Mouse (Mus musculus): Measurements from ENCODE around the gene Nup214. TPM values are rescaled to one million over a fixed set of nuclear protein-coding genes. Genes with fewer than 3 reads are reported as not detected.

Gene Nup214
- polyA plus RNA-seq, 1 experiment from 2014 or later, result 55.1 TPM

GRCm38 (mm10) chr2:31963491-31963890 is 10.7 kb upstream of the Nup214 start:
- H3K36me3 ChIP-seq, result no peaks in the 10 kb centered on the region
- no peak overlapping the region for H3K4me2 ChIP-seq
- no peaks in the 10 kb centered on the region for H3K9me3 ChIP-seq (replicated peaks)
- no peak overlapping the region for H3K9ac ChIP-seq
- WGBS, result 81% methylated on average over 7 of the region's 7 CpGs
- H3K27ac ChIP-seq, result 0 out of 2 replicates have a peak overlapping the region, but pooled peaks have one; percentile 21
- H3K27me3 ChIP-seq, result no peaks in the 10 kb centered on the region
- H3K4me3 ChIP-seq, result no peak overlapping the region
- no peak for ATAC-seq (replicated peaks; ENCODE audit: insufficient number of reproducible peaks, insufficient read depth, low FRiP score, low read depth)
- H3K4me1 ChIP-seq (replicated peaks), result peaks cover 8% of the 10 kb centered on the region; the same call in 1 of the 2 replicates

- Histone ChIP-seq H3K4me1 (replicated peaks) (peaks cover 8% of the 10 kb centered on the region; the same call in 1 of the 2 replicates), H3K27me3 (no peaks in the 10 kb centered on the region), H3K4me2 (no peak overlapping the region), H3K9me3 (replicated peaks) (no peaks in the 10 kb centered on the region), H3K9ac (no peak overlapping the region), H3K4me3 (no peak overlapping the region), H3K27ac (no peak overlapping the region), H3K36me3 (no peaks in the 10 kb centered on the region)
- no peak for ATAC-seq (replicated peaks; ENCODE audit: insufficient number of reproducible peaks, insufficient read depth, low FRiP score, low read depth)
- WGBS, result 75% methylated on average over 3 of the region's 3 CpGs
These were observed 10.0 kb upstream of the Nup214 start for GRCm38 (mm10) chr2:31964191-31964590.

GRCm38 (mm10) chr2:31965110-31965509 is 9.1 kb upstream of the Nup214 start:
- H3K4me3 ChIP-seq, result no peak overlapping the region
- no peak overlapping the region for H3K9ac ChIP-seq
- H3K27ac ChIP-seq, result no peak overlapping the region
- no peaks in the 10 kb centered on the region for H3K9me3 ChIP-seq (replicated peaks)
- ATAC-seq (replicated peaks; ENCODE audit: insufficient number of reproducible peaks, insufficient read depth, low FRiP score, low read depth), result no peak
- peaks cover 8% of the 10 kb centered on the region; the same call in 1 of the 2 replicates for H3K4me1 ChIP-seq (replicated peaks)
- H3K4me2 ChIP-seq, result no peak overlapping the region
- no peaks in the 10 kb centered on the region for H3K27me3 ChIP-seq
- H3K36me3 ChIP-seq, result no peaks in the 10 kb centered on the region

- no peak overlapping the region for H3K4me2 ChIP-seq
- H3K27me3 ChIP-seq, result no peaks in the 10 kb centered on the region
- no peak overlapping the region for H3K9ac ChIP-seq
- H3K4me3 ChIP-seq, result no peak overlapping the region
- no peak overlapping the region for H3K27ac ChIP-seq
- 0 out of 2 replicates have a peak, but pooled peaks cover 6% of the 10 kb centered on the region for H3K36me3 ChIP-seq
- H3K4me1 ChIP-seq (replicated peaks), result peaks cover 8% of the 10 kb centered on the region; the same call in 1 of the 2 replicates
- 76% methylated on average over 8 of the region's 8 CpGs for WGBS
- ATAC-seq (replicated peaks; ENCODE audit: insufficient number of reproducible peaks, insufficient read depth, low FRiP score, low read depth), result no peak
- no peaks in the 10 kb centered on the region for H3K9me3 ChIP-seq (replicated peaks)
These were observed 7.4 kb upstream of the Nup214 start for GRCm38 (mm10) chr2:31966801-31967200.

GRCm38 (mm10) chr2:31972589-31972988 is 1.6 kb upstream of the Nup214 start:
- H3K9me3 ChIP-seq (replicated peaks), result no peaks in the 10 kb centered on the region
- 67% methylated on average over 4 of the region's 4 CpGs for WGBS

GRCm38 (mm10) chr2:31974809-31975371 is 654 bp downstream of the Nup214 start:
- 8% methylated on average over 13 of the region's 13 CpGs for WGBS
- peak overlapping the region; percentile 75 for H3K4me3 ChIP-seq
- H3K4me1 ChIP-seq (replicated peaks), result peaks cover 10% of the 10 kb centered on the region
- peak overlapping the region; percentile 82 for H3K4me2 ChIP-seq
- no peak for ATAC-seq (replicated peaks; ENCODE audit: insufficient number of reproducible peaks, insufficient read depth, low FRiP score, low read depth)
- H3K27me3 ChIP-seq, result no peaks in the 10 kb centered on the region
- peak overlapping the region; percentile 50 for H3K27ac ChIP-seq
- H3K36me3 ChIP-seq, result peaks cover 39% of the 10 kb centered on the region
- H3K9me3 ChIP-seq (replicated peaks), result no peaks in the 10 kb centered on the region
- H3K9ac ChIP-seq, result peak overlapping the region; percentile 89

More at GRCm38 (mm10) chr2:31972589-31972988, 1.6 kb upstream of the Nup214 start:
- Histone ChIP-seq H3K27me3 (no peaks in the 10 kb centered on the region), H3K27ac (no peak overlapping the region), H3K4me1 (replicated peaks) (peaks cover 10% of the 10 kb centered on the region), H3K4me2 (no peak overlapping the region), H3K36me3 (peaks cover 20% of the 10 kb centered on the region), H3K9ac (no peak overlapping the region), H3K4me3 (no peak overlapping the region)
- ATAC-seq (replicated peaks; ENCODE audit: insufficient number of reproducible peaks, insufficient read depth, low FRiP score, low read depth), result no peak

GRCm38 (mm10) chr2:31987774-31988173 is 13.5 kb downstream of the Nup214 start:
- ATAC-seq (replicated peaks; ENCODE audit: insufficient number of reproducible peaks, insufficient read depth, low FRiP score, low read depth), result no peak

GRCm38 (mm10) chr2:31990961-31991360 is 16.7 kb downstream of the Nup214 start:
- Histone ChIP-seq H3K4me3 (no peak overlapping the region), H3K9ac (no peak overlapping the region), H3K4me2 (no peak overlapping the region), H3K9me3 (replicated peaks) (no peaks in the 10 kb centered on the region), H3K27ac (no peak overlapping the region), H3K4me1 (replicated peaks) (no peaks in the 10 kb centered on the region), H3K27me3 (no peaks in the 10 kb centered on the region), H3K36me3 (peaks cover 93% of the 10 kb centered on the region)
- WGBS, result 77% methylated on average over 4 of the region's 4 CpGs
- no peak for ATAC-seq (replicated peaks; ENCODE audit: insufficient number of reproducible peaks, insufficient read depth, low FRiP score, low read depth)

More at GRCm38 (mm10) chr2:31987774-31988173, 13.5 kb downstream of the Nup214 start:
- Histone ChIP-seq H3K27me3 (no peaks in the 10 kb centered on the region), H3K4me1 (replicated peaks) (no peaks in the 10 kb centered on the region), H3K4me2 (no peak overlapping the region), H3K36me3 (peaks cover 95% of the 10 kb centered on the region), H3K9ac (no peak overlapping the region), H3K27ac (no peak overlapping the region), H3K4me3 (no peak overlapping the region), H3K9me3 (replicated peaks) (no peaks in the 10 kb centered on the region)
- WGBS, result 89% methylated on average over 1 of the region's 1 CpGs

- Histone ChIP-seq H3K9ac (no peak overlapping the region), H3K9me3 (replicated peaks) (no peaks in the 10 kb centered on the region), H3K4me3 (no peak overlapping the region), H3K36me3 (peaks cover 94% of the 10 kb centered on the region), H3K4me2 (no peak overlapping the region), H3K4me1 (replicated peaks) (no peaks in the 10 kb centered on the region), H3K27me3 (no peaks in the 10 kb centered on the region), H3K27ac (no peak overlapping the region)
- 78% methylated on average over 9 of the region's 9 CpGs for WGBS
- no peak for ATAC-seq (replicated peaks; ENCODE audit: insufficient number of reproducible peaks, insufficient read depth, low FRiP score, low read depth)
These were observed 20.7 kb downstream of the Nup214 start for GRCm38 (mm10) chr2:31994896-31995295.

GRCm38 (mm10) chr2:31996060-31996459 is 21.8 kb downstream of the Nup214 start:
- Histone ChIP-seq H3K9ac (no peak overlapping the region), H3K4me2 (no peak overlapping the region), H3K4me1 (replicated peaks) (no peaks in the 10 kb centered on the region), H3K27me3 (no peaks in the 10 kb centered on the region), H3K27ac (no peak overlapping the region), H3K36me3 (peaks cover 84% of the 10 kb centered on the region), H3K4me3 (no peak overlapping the region), H3K9me3 (replicated peaks) (no peaks in the 10 kb centered on the region)
- no peak for ATAC-seq (replicated peaks; ENCODE audit: insufficient number of reproducible peaks, insufficient read depth, low FRiP score, low read depth)
- WGBS, result 92% methylated on average over 13 of the region's 13 CpGs

GRCm38 (mm10) chr2:31997539-31997938 is 23.3 kb downstream of the Nup214 start:
- Histone ChIP-seq H3K36me3 (peaks cover 75% of the 10 kb centered on the region), H3K4me2 (no peak overlapping the region), H3K27me3 (no peaks in the 10 kb centered on the region), H3K27ac (no peak overlapping the region), H3K4me1 (replicated peaks) (no peaks in the 10 kb centered on the region), H3K9ac (no peak overlapping the region), H3K4me3 (no peak overlapping the region), H3K9me3 (replicated peaks) (no peaks in the 10 kb centered on the region)
- 89% methylated on average over 5 of the region's 5 CpGs for WGBS
- no peak for ATAC-seq (replicated peaks; ENCODE audit: insufficient number of reproducible peaks, insufficient read depth, low FRiP score, low read depth)

GRCm38 (mm10) chr2:31998443-31998842 is 24.2 kb downstream of the Nup214 start:
- Histone ChIP-seq H3K4me2 (no peak overlapping the region), H3K27ac (no peak overlapping the region), H3K36me3 (peaks cover 75% of the 10 kb centered on the region), H3K9ac (no peak overlapping the region), H3K27me3 (no peaks in the 10 kb centered on the region), H3K4me1 (replicated peaks) (no peaks in the 10 kb centered on the region), H3K9me3 (replicated peaks) (no peaks in the 10 kb centered on the region), H3K4me3 (no peak overlapping the region)
- no peak for ATAC-seq (replicated peaks; ENCODE audit: insufficient number of reproducible peaks, insufficient read depth, low FRiP score, low read depth)
- 72% methylated on average over 2 of the region's 2 CpGs for WGBS
